Mouse (Mus musculus) liver, embryonic 13.5 days (tissue): ENCODE results near the gene Cntnap4. TPM values are rescaled to one million over a fixed set of nuclear protein-coding genes. Genes with fewer than 3 reads are reported as not detected.
"Not testable (repeated sequence)": the region's sequence is repeated elsewhere in the genome, so short reads cannot be mapped to it uniquely, and the experiment has no call there.

Experiments used
- ATAC-seq: fragments of 200-750 bp; cut with Nextera tagmentation; 2 replicates; pipeline ENCODE4 v1.8.0; 2017; ENCODE audit warnings: low read depth, mild to moderate bottlenecking, moderate number of reproducible peaks, moderate library complexity
- DNase-seq: peaks from one replicate; pipeline ENCODE4 v3.0.0; 2022
- H3K27ac ChIP-seq: fragments of 300-500 bp; sonication (generic); 2 replicates; pipeline ENCODE4 v1.5.1; 2015; ENCODE audit warnings: moderate library complexity, mild to moderate bottlenecking, inconsistent platforms
- H3K27me3 ChIP-seq: fragments of 300-500 bp; sonication (generic); 2 replicates; pipeline ENCODE4 v1.6.1; 2015; ENCODE audit warnings: mild to moderate bottlenecking, inconsistent platforms
- H3K36me3 ChIP-seq: fragments of 300-500 bp; sonication (generic); 2 replicates; pipeline ENCODE4 v1.6.1; 2015; ENCODE audit warnings: mild to moderate bottlenecking, inconsistent platforms
- H3K4me1 ChIP-seq: fragments of 300-500 bp; sonication (generic); replicated peaks from 2 replicates; pipeline ENCODE4 v1.6.1; 2015; ENCODE audit warnings: inconsistent platforms
- H3K4me2 ChIP-seq: fragments of 300-500 bp; sonication (generic); 2 replicates; pipeline ENCODE4 v1.6.1; 2015; ENCODE audit warnings: inconsistent platforms, mild to moderate bottlenecking, moderate library complexity
- H3K4me3 ChIP-seq: fragments of 300-500 bp; sonication (generic); replicated peaks from 2 replicates; pipeline ENCODE4 v1.5.1; 2015; ENCODE audit warnings: mild to moderate bottlenecking, inconsistent platforms
- H3K9ac ChIP-seq: fragments of 300-500 bp; sonication (generic); 2 replicates; pipeline ENCODE4 v1.6.1; 2015; ENCODE audit warnings: mild to moderate bottlenecking, inconsistent platforms
- H3K9me3 ChIP-seq: fragments of 300-500 bp; sonication (generic); replicated peaks from 2 replicates; pipeline ENCODE4 v1.6.1; 2016; ENCODE audit warnings: inconsistent platforms
- WGBS: fragments of 180-500 bp; shearing (Covaris S2); methylation state at CpG from one replicate; pipeline ENCODE4 v1.1.7; 2015; ENCODE audit not compliant: insufficient replicate concordance; 5-methylcytosine and 5-hydroxymethylcytosine counted together
- polyA plus RNA-seq: library from polyadenylated mRNA; unstranded; fragments of >200 nt; fragmentation: Nextera tagmentation; extraction: Ambion mirVana; gene quantifications from 2 replicates; pipeline ENCODE4 v1.2.1, GENCODE M21; 2015

Cntnap4 gene
- polyA plus RNA-seq, 1 experiment from 2014 or later: not detected

GRCm38 (mm10) chr8:112730583-112731432 lies 161.0 kb downstream of the Cntnap4 start:
- H3K9ac ChIP-seq: no peak overlapping the region
- H3K27me3 ChIP-seq: no peaks in the 10 kb centered on the region
- no peak for ATAC-seq
- no peak for DNase-seq
- H3K36me3 ChIP-seq: no peaks in the 10 kb centered on the region
- 70% methylated on average over 15 of the region's 15 CpGs for WGBS
- H3K4me3 ChIP-seq: no peak overlapping the region
- H3K27ac ChIP-seq: no peak overlapping the region
- no peaks in the 10 kb centered on the region for H3K4me1 ChIP-seq
- no peak overlapping the region for H3K4me2 ChIP-seq
- H3K9me3 ChIP-seq: peaks cover 15% of the 10 kb centered on the region

- H3K36me3 ChIP-seq: no peaks in the 10 kb centered on the region
- no peak overlapping the region for H3K4me3 ChIP-seq
- no peak for DNase-seq
- WGBS: 80% methylated on average over 3 of the region's 3 CpGs
- H3K9ac ChIP-seq: no peak overlapping the region
- no peak overlapping the region for H3K27ac ChIP-seq
- no peak for ATAC-seq
- H3K9me3 ChIP-seq: peaks cover 9% of the 10 kb centered on the region
- H3K4me2 ChIP-seq: no peak overlapping the region
- no peaks in the 10 kb centered on the region for H3K4me1 ChIP-seq
- H3K27me3 ChIP-seq: no peaks in the 10 kb centered on the region
These were observed 165.7 kb downstream of the Cntnap4 start for GRCm38 (mm10) chr8:112735575-112735974.

- H3K36me3 ChIP-seq: no peaks in the 10 kb centered on the region
- WGBS: 61% methylated on average over 4 of the region's 4 CpGs
These were observed 173.5 kb downstream of the Cntnap4 start for GRCm38 (mm10) chr8:112743331-112743730.

GRCm38 (mm10) chr8:112747296-112747695 lies 177.5 kb downstream of the Cntnap4 start:
- 61% methylated on average over 5 of the region's 5 CpGs for WGBS
- no peaks in the 10 kb centered on the region for H3K27me3 ChIP-seq
- no peak overlapping the region for H3K4me2 ChIP-seq
- H3K9me3 ChIP-seq: no peaks in the 10 kb centered on the region
- DNase-seq (no peak), ATAC-seq (no peak)
- no peaks in the 10 kb centered on the region for H3K4me1 ChIP-seq
- H3K27ac ChIP-seq: no peak overlapping the region
- H3K4me3 ChIP-seq: no peak overlapping the region
- no peaks in the 10 kb centered on the region for H3K36me3 ChIP-seq
- no peak overlapping the region for H3K9ac ChIP-seq

More at GRCm38 (mm10) chr8:112743331-112743730, 173.5 kb downstream of the Cntnap4 start:
- no peaks in the 10 kb centered on the region for H3K9me3 ChIP-seq
- no peak for ATAC-seq
- H3K4me2 ChIP-seq: no peak overlapping the region
- H3K4me1 ChIP-seq: no peaks in the 10 kb centered on the region
- DNase-seq: no peak
- no peaks in the 10 kb centered on the region for H3K27me3 ChIP-seq
- H3K9ac ChIP-seq: no peak overlapping the region
- H3K27ac ChIP-seq: no peak overlapping the region
- H3K4me3 ChIP-seq: no peak overlapping the region

- Histone ChIP-seq H3K27ac (no peak overlapping the region), H3K4me2 (no peak overlapping the region), H3K4me1 (no peaks in the 10 kb centered on the region), H3K9ac (no peak overlapping the region), H3K4me3 (no peak overlapping the region), H3K9me3 (no peaks in the 10 kb centered on the region), H3K36me3 (no peaks in the 10 kb centered on the region), H3K27me3 (no peaks in the 10 kb centered on the region)
- DNase-seq (no peak), ATAC-seq (no peak)
- 66% methylated on average over 4 of the region's 4 CpGs for WGBS
These were observed 185.3 kb downstream of the Cntnap4 start for GRCm38 (mm10) chr8:112755171-112755570.

GRCm38 (mm10) chr8:112803058-112803457 lies 233.2 kb downstream of the Cntnap4 start:
- 86% methylated on average over 17 of the region's 17 CpGs for WGBS
- Histone ChIP-seq H3K9me3 (0 out of 2 replicates have a peak, but pooled peaks cover 4% of the 10 kb centered on the region), H3K27me3 (no peaks in the 10 kb centered on the region), H3K4me1 (no peaks in the 10 kb centered on the region), H3K9ac (no peak overlapping the region), H3K4me3 (no peak overlapping the region), H3K4me2 (no peak overlapping the region), H3K27ac (no peak overlapping the region), H3K36me3 (no peaks in the 10 kb centered on the region)
- DNase-seq (no peak), ATAC-seq (no peak)

- Histone ChIP-seq H3K4me1 (no peaks in the 10 kb centered on the region), H3K9ac (no peak overlapping the region), H3K4me3 (no peak overlapping the region), H3K27ac (no peak overlapping the region), H3K9me3 (0 out of 2 replicates have a peak, but pooled peaks cover 4% of the 10 kb centered on the region), H3K4me2 (no peak overlapping the region), H3K36me3 (no peaks in the 10 kb centered on the region), H3K27me3 (no peaks in the 10 kb centered on the region)
- ATAC-seq (no peak), DNase-seq (no peak)
- 62% methylated on average over 6 of the region's 6 CpGs for WGBS
These were observed 239.5 kb downstream of the Cntnap4 start for GRCm38 (mm10) chr8:112809382-112809781.

- no peak for ATAC-seq
- no peak overlapping the region for H3K4me3 ChIP-seq
- 37% methylated on average over 2 of the region's 2 CpGs for WGBS
- no peak overlapping the region for H3K4me2 ChIP-seq
- H3K36me3 ChIP-seq: no peaks in the 10 kb centered on the region
- no peak overlapping the region for H3K9ac ChIP-seq
- H3K27ac ChIP-seq: no peak overlapping the region
- no peaks in the 10 kb centered on the region for H3K9me3 ChIP-seq
- H3K27me3 ChIP-seq: no peaks in the 10 kb centered on the region
- no peaks in the 10 kb centered on the region for H3K4me1 ChIP-seq
- DNase-seq: no peak
These were observed 271.2 kb downstream of the Cntnap4 start for GRCm38 (mm10) chr8:112841057-112841456.

- H3K4me1 ChIP-seq: not testable (repeated sequence)
These were observed 279.7 kb downstream of the Cntnap4 start for GRCm38 (mm10) chr8:112849541-112849940.

GRCm38 (mm10) chr8:112906458-112907112 lies 336.7 kb downstream of the Cntnap4 start:
- DNase-seq (no peak), ATAC-seq (no peak)
- H3K27me3 ChIP-seq: no peaks in the 10 kb centered on the region
- no peak overlapping the region for H3K27ac ChIP-seq
- H3K4me1 ChIP-seq: no peaks in the 10 kb centered on the region
- no peak overlapping the region for H3K9ac ChIP-seq
- no peak overlapping the region for H3K4me3 ChIP-seq
- H3K9me3 ChIP-seq: no peaks in the 10 kb centered on the region
- H3K4me2 ChIP-seq: no peak overlapping the region
- H3K36me3 ChIP-seq: no peaks in the 10 kb centered on the region
- WGBS: 52% methylated on average over 8 of the region's 8 CpGs

More at GRCm38 (mm10) chr8:112849541-112849940, 279.7 kb downstream of the Cntnap4 start:
- not testable (repeated sequence) for H3K36me3 ChIP-seq, H3K9ac ChIP-seq, H3K4me2 ChIP-seq, H3K4me3 ChIP-seq, DNase-seq, ATAC-seq, H3K9me3 ChIP-seq, H3K27ac ChIP-seq, H3K27me3 ChIP-seq
- WGBS: 47% methylated on average over 1 of the region's 1 CpGs

GRCm38 (mm10) chr8:112909527-112909926 lies 339.7 kb downstream of the Cntnap4 start:
- Histone ChIP-seq H3K27ac (no peak overlapping the region), H3K36me3 (no peaks in the 10 kb centered on the region), H3K4me2 (no peak overlapping the region), H3K4me3 (no peak overlapping the region), H3K27me3 (no peaks in the 10 kb centered on the region), H3K4me1 (no peaks in the 10 kb centered on the region), H3K9me3 (no peaks in the 10 kb centered on the region), H3K9ac (no peak overlapping the region)
- WGBS: 48% methylated on average over 5 of the region's 5 CpGs
- ATAC-seq (no peak), DNase-seq (no peak)
